Mouse (Mus musculus): Measurements from ENCODE around the gene Gstcd. TPM values are rescaled to one million over a fixed set of nuclear protein-coding genes. Genes with fewer than 3 reads are reported as not detected.

Gene Gstcd
- total and polyA plus RNA-seq, 3 experiments: 33.3 to 67.2 (median 44.6) TPM

- Histone ChIP-seq H3K4me1 (ENCODE audit: control insufficient read depth in 1 of 2, insufficient read depth in 2 of 2) (no peaks in the 10 kb centered on the region; a peak in 1 of 4 replicates), H3K4me2 (ENCODE audit: insufficient read depth, low read depth, poor library complexity, severe bottlenecking) (no peak overlapping the region), H3K4me3 (replicated peaks in 1 of 3; ENCODE audit: low read depth in 2 of 3, low read length in 2 of 3, poor library complexity in 1 of 3) (no peak overlapping the region), H3K9me3 (replicated peaks; ENCODE audit: low read length) (no peaks in the 10 kb centered on the region), H3K36me3 (replicated peaks in 1 of 2; ENCODE audit: control insufficient read depth in 1 of 2, insufficient read depth in 1 of 2, low read length in 1 of 2) (no peaks in the 10 kb centered on the region), H3K9ac (ENCODE audit: insufficient read depth, low read depth) (no peak overlapping the region), H3K79me2 (replicated peaks; ENCODE audit: control insufficient read depth, extremely low read depth, insufficient read depth, poor library complexity, severe bottlenecking) (no peaks in the 10 kb centered on the region), H3K27ac (ENCODE audit: insufficient read depth, low read depth) (no peak overlapping the region), H3K27me3 (replicated peaks) (no peaks in the 10 kb centered on the region)
- no peak for DNase-seq (ENCODE audit: extremely low read depth)
- in situ Hi-C loops (cut with MboI; ENCODE audit: low pct_ligation_motif_present, low pct_unique_long_range_greater_than_20kb, low sequenced_read_pairs): no loop called here
- TF ChIP-seq ZC3H11A (IDR thresholded peaks at IDR 0.05; ENCODE audit: low read depth, low read length) (no peak), BHLHE40 (IDR thresholded peaks at IDR 0.05; ENCODE audit: low read depth, low read length) (no peak), MAFK (IDR thresholded peaks at IDR 0.05; ENCODE audit: insufficient replicate concordance, low read length) (no peak), NELFE (IDR thresholded peaks at IDR 0.05; ENCODE audit: low read depth, low read length) (no peak), MAX (IDR thresholded peaks at IDR 0.05; ENCODE audit: low read length) (no peak), MYC (IDR thresholded peaks at IDR 0.05; ENCODE audit: low read depth, low read length) (no peak), POLR2A (IDR thresholded peaks at IDR 0.05; ENCODE audit: low read depth, low read length) (no peak), CTCF (conservative IDR thresholded peaks at IDR 0.05 in 1 of 2, IDR thresholded peaks at IDR 0.05 in 1 of 2; ENCODE audit: low read depth in 2 of 2, low read length in 2 of 2) (no peak), JUN (IDR thresholded peaks at IDR 0.05; ENCODE audit: insufficient read depth, low read depth, low read length) (no peak), MAZ (IDR thresholded peaks at IDR 0.05; ENCODE audit: low read depth, low read length) (no peak), EP300 (IDR thresholded peaks at IDR 0.05; ENCODE audit: low read length) (no peak)
- dilution Hi-C loops (cut with MboI; ENCODE audit: extremely low pct_ligation_motif_present, extremely low pct_unique_long_range_greater_than_20kb, low sequenced_read_pairs): no loop called here
Measured at GRCm38 (mm10) chr3:132939006-132939405, 152.8 kb downstream of the Gstcd start.

- H3K79me2 ChIP-seq (replicated peaks; ENCODE audit: control insufficient read depth, extremely low read depth, insufficient read depth, poor library complexity, severe bottlenecking): no peaks in the 10 kb centered on the region
- no peak overlapping the region for H3K9ac ChIP-seq (ENCODE audit: insufficient read depth, low read depth)
- TF ChIP-seq SIN3A (IDR thresholded peaks at IDR 0.05; ENCODE audit: low read length): no peak
- no peak for TF ChIP-seq BHLHE40 (IDR thresholded peaks at IDR 0.05; ENCODE audit: low read depth, low read length)
- TF ChIP-seq POLR2A (IDR thresholded peaks at IDR 0.05; ENCODE audit: low read depth, low read length): no peak
- TF ChIP-seq KAT2A (IDR thresholded peaks at IDR 0.05; ENCODE audit: insufficient replicate concordance, low read length): no peak
- no peak for TF ChIP-seq RCOR1 (conservative IDR thresholded peaks at IDR 0.05; ENCODE audit: low read depth, low read length)
- no peak for TF ChIP-seq E2F4 (IDR thresholded peaks at IDR 0.05; ENCODE audit: insufficient replicate concordance, low read depth, low read length)
- no peak for TF ChIP-seq ZNF384 (IDR thresholded peaks at IDR 0.05; ENCODE audit: low read depth, low read length)
- no peak for TF ChIP-seq MAFK (IDR thresholded peaks at IDR 0.05; ENCODE audit: insufficient replicate concordance, low read length)
- TF ChIP-seq ETS1 (conservative IDR thresholded peaks at IDR 0.05; ENCODE audit: low read depth, low read length): no peak
- no peak for TF ChIP-seq SMC3 (IDR thresholded peaks at IDR 0.05; ENCODE audit: low read depth, low read length)
- no peak for TF ChIP-seq POLR2AphosphoS2 (IDR thresholded peaks at IDR 0.05; ENCODE audit: low read depth, low read length)
- TF ChIP-seq USF1 (IDR thresholded peaks at IDR 0.05; ENCODE audit: low read depth, low read length): no peak
- no peak for TF ChIP-seq TBP (conservative IDR thresholded peaks at IDR 0.05; ENCODE audit: low read depth, low read length)
- TF ChIP-seq TCF12 (IDR thresholded peaks at IDR 0.05; ENCODE audit: low read depth, low read length): no peak
- H3K4me2 ChIP-seq (ENCODE audit: insufficient read depth, low read depth, poor library complexity, severe bottlenecking): no peak overlapping the region
- DNase-seq (ENCODE audit: extremely low read depth): no peak
- dilution Hi-C loops (cut with MboI; ENCODE audit: extremely low pct_ligation_motif_present, extremely low pct_unique_long_range_greater_than_20kb, low sequenced_read_pairs) (no loop called here), in situ Hi-C loops (cut with MboI; ENCODE audit: low pct_ligation_motif_present, low pct_unique_long_range_greater_than_20kb, low sequenced_read_pairs) (no loop called here)
- peaks cover 12 to 17% of the 10 kb centered on the region in 2 experiments; a peak in 3 of 4 replicates for H3K4me1 ChIP-seq (ENCODE audit: control insufficient read depth in 1 of 2, insufficient read depth in 2 of 2)
- H3K27me3 ChIP-seq (replicated peaks): no peaks in the 10 kb centered on the region
- H3K27ac ChIP-seq (ENCODE audit: insufficient read depth, low read depth): no peak overlapping the region
- no peaks in the 10 kb centered on the region for H3K9me3 ChIP-seq (replicated peaks; ENCODE audit: low read length)
- no peaks in the 10 kb centered on the region for H3K36me3 ChIP-seq (replicated peaks in 1 of 2; ENCODE audit: control insufficient read depth in 1 of 2, insufficient read depth in 1 of 2, low read length in 1 of 2)
- no peak overlapping the region for H3K4me3 ChIP-seq (replicated peaks in 1 of 3; ENCODE audit: low read depth in 2 of 3, low read length in 2 of 3, poor library complexity in 1 of 3)
Measured at GRCm38 (mm10) chr3:132934649-132935048, 157.2 kb downstream of the Gstcd start.

Other genes with a start within 250 kb of the Gstcd start
- 0.50 and 1.0 TPM in 2 replicates for gene Npnt, start 141.7 kb downstream of the Gstcd start, total RNA-seq (2012; rRNA removed)
- 0.08 TPM in 1 of 2 replicates, not detected in the other for gene Npnt, start 141.7 kb downstream of the Gstcd start, total RNA-seq (2014; rRNA removed)
- 0.20 and 0.23 TPM in 2 replicates for gene Npnt, start 141.7 kb downstream of the Gstcd start, polyA plus RNA-seq (2012; ENCODE audit: insufficient read length, low read depth)
- gene Ints12, start 193 bp downstream of the Gstcd start, total RNA-seq (2012; rRNA removed): 21.5 and 23.8 TPM in 2 replicates
- 36.2 and 36.9 TPM in 2 replicates for gene Ints12, start 193 bp downstream of the Gstcd start, total RNA-seq (2014; rRNA removed)
- 37.2 and 37.9 TPM in 2 replicates for gene Ints12, start 193 bp downstream of the Gstcd start, polyA plus RNA-seq (2012; ENCODE audit: insufficient read length, low read depth)
- gene Arhgef38, start 142.9 kb upstream of the Gstcd start, total RNA-seq (2012; rRNA removed): 0.17 TPM in 1 of 2 replicates, not detected in the other
- not detected in 2 replicates for gene Arhgef38, start 142.9 kb upstream of the Gstcd start, total RNA-seq (2014; rRNA removed)
- gene Arhgef38, start 142.9 kb upstream of the Gstcd start, polyA plus RNA-seq (2012; ENCODE audit: insufficient read length, low read depth): not detected in 2 replicates
- gene Ppa2, start 218.1 kb upstream of the Gstcd start, total RNA-seq (2012; rRNA removed): 129 and 132 TPM in 2 replicates
- 119 and 145 TPM in 2 replicates for gene Ppa2, start 218.1 kb upstream of the Gstcd start, total RNA-seq (2014; rRNA removed)
- 98.3 and 101 TPM in 2 replicates for gene Ppa2, start 218.1 kb upstream of the Gstcd start, polyA plus RNA-seq (2012; ENCODE audit: insufficient read length, low read depth)